Mouse (Mus musculus) hindbrain, embryonic 16.5 days (tissue): ENCODE results near the gene Cryge. TPM values are rescaled to one million over a fixed set of nuclear protein-coding genes. Genes with fewer than 3 reads are reported as not detected.

Experiments
- ATAC-seq: fragments of 200-750 bp; cut with Nextera tagmentation; 2 replicates; pipeline ENCODE4 v1.8.0; 2017; ENCODE audit warnings: moderate TSS enrichment, moderate library complexity
- H3K27ac ChIP-seq: fragments of 300-500 bp; sonication (generic); 2 replicates; pipeline ENCODE4 v1.5.1; 2014; ENCODE audit warnings: low read depth, mild to moderate bottlenecking, control low read depth, low read length, moderate library complexity
- H3K27me3 ChIP-seq: fragments of 300-500 bp; sonication (generic); replicated peaks from 2 replicates; pipeline ENCODE4 v1.6.1; 2014; ENCODE audit warnings: low read length; ENCODE audit not compliant: control insufficient read depth, insufficient read depth
- H3K36me3 ChIP-seq: fragments of 300-500 bp; sonication (generic); 2 replicates; pipeline ENCODE4 v1.6.1; 2014; ENCODE audit warnings: mild to moderate bottlenecking, low read length, moderate library complexity, mixed read lengths; ENCODE audit not compliant: control insufficient read depth, insufficient read depth
- H3K4me1 ChIP-seq: fragments of 300-500 bp; sonication (generic); 2 replicates; pipeline ENCODE4 v1.6.1; 2014; ENCODE audit warnings: low read depth, low read length; ENCODE audit not compliant: control insufficient read depth, insufficient read depth
- H3K4me2 ChIP-seq: fragments of 300-500 bp; sonication (generic); 2 replicates; pipeline ENCODE4 v1.6.1; 2014; ENCODE audit warnings: mild to moderate bottlenecking, low read length, control low read depth, moderate library complexity
- H3K4me3 ChIP-seq: fragments of 300-500 bp; sonication (generic); 2 replicates; pipeline ENCODE4 v1.5.1; 2014; ENCODE audit warnings: mild to moderate bottlenecking, low read length, control low read depth, moderate library complexity
- H3K9ac ChIP-seq: fragments of 300-500 bp; sonication (generic); 2 replicates; pipeline ENCODE4 v1.6.1; 2014; ENCODE audit warnings: low read depth, mild to moderate bottlenecking, control low read depth, low read length, moderate library complexity
- H3K9me3 ChIP-seq: fragments of 300-500 bp; sonication (generic); 2 replicates; pipeline ENCODE4 v1.6.1; 2014; ENCODE audit warnings: mild to moderate bottlenecking, low read length, moderate library complexity; ENCODE audit not compliant: control insufficient read depth
- WGBS: fragments of 180-500 bp; shearing (Covaris S2); extraction: QIAGEN DNeasy Blood & Tissue Kit; methylation state at CpG from one replicate; pipeline ENCODE4 v1.1.7; 2014; 5-methylcytosine and 5-hydroxymethylcytosine counted together
- polyA plus RNA-seq: library from polyadenylated mRNA; unstranded; fragments of >200 nt; fragmentation: Nextera tagmentation; extraction: Ambion mirVana; gene quantifications from 2 replicates; pipeline ENCODE4 v1.2.1, GENCODE M21; 2015

Gene Cryge
- polyA plus RNA-seq, 1 experiment from 2014 or later, result not detected

DNA sequence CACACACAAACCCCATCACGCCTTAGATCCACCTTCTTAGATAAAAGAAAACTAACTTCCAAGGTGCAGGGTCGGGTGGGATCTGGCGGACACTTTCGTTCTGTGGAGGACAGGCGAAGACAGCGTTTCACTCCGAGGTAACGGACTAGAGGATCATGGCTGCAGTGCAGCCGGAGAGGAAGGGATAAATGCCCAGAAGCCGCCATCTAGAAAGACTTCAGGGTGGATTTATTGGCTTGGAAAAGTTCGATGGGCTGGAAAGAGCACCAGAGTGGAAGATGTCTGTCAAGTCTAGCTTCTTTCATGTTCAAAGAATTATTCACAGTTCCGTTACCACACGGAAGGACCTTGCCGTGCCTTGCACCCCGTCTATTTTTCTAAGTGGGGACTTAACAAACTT lies 13.3 kb upstream of the Cryge start:
- H3K9me3 ChIP-seq, result no peaks in the 10 kb centered on the region
- no peak overlapping the region for H3K4me3 ChIP-seq
- no peak for ATAC-seq
- H3K27ac ChIP-seq, result no peak overlapping the region
- no peaks in the 10 kb centered on the region for H3K27me3 ChIP-seq
- H3K36me3 ChIP-seq, result no peaks in the 10 kb centered on the region
- 80% methylated on average over 15 of the region's 15 CpGs for whole genome bisulfite sequencing
- no peak overlapping the region for H3K4me2 ChIP-seq
- no peaks in the 10 kb centered on the region for H3K4me1 ChIP-seq
- no peak overlapping the region for H3K9ac ChIP-seq

GRCm38 (mm10) chr1:65063352-65063751 lies 12.4 kb upstream of the Cryge start, which contains the start of gene Crygd:
Crygd (minus strand) TSS chr1:65063452.
- Histone ChIP-seq H3K9ac (no peak within 1 kb of the TSS), H3K4me2 (no peak within 1 kb of the TSS), H3K4me3 (no peak within 1 kb of the TSS), H3K36me3 (no peaks in the 10 kb centered on the region), H3K4me1 (no peaks in the 10 kb centered on the region), H3K27me3 (no peaks in the 10 kb centered on the region), H3K27ac (no peak within 1 kb of the TSS), H3K9me3 (no peaks in the 10 kb centered on the region)
- ATAC-seq, result no peak
- WGBS, result 58% methylated on average over 8 of the region's 8 CpGs

DNA sequence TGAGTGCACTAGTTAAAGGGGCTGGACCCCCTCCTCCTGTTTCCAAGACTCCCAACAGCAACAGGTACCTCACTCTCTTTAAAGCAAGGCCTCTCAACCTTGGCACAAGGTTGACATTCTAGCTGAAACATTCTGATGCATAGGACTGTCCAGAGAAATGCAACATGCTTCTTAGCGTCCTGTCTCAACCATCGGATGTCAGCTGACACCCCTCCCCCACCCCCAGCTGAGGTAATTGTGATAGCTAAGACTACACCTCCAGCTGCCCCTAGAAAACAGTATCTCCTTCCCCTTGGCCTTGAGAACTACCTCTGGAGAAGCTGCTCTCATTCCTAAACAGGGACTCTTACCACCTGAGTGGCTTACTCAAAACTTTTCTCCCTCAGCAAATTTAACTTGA lies 1.2 kb upstream of the Cryge start:
- 44% methylated on average over 2 of the region's 2 CpGs for WGBS

DNA sequence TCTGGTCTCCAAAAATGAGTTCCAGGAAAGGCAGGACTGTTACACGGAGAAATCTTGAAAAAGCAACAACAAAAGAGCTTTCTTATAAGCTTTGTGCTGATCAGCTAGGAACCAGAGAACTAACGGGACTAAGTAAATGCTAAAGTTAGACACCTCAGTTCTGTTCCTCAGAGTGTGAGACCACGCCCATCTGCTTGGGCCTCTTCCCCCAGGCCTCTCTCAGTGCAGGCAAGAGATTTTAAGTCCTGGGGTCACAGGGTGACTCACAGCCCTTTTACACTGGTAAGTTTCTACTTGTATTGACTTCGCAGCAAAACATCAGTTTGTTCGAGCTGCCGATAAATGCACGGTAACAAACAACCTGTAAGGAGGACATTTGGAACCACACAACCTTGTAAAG lies 747 bp upstream of the Cryge start:
- Histone ChIP-seq H3K4me2 (no peak overlapping the region), H3K9ac (no peak overlapping the region), H3K27ac (no peak overlapping the region), H3K9me3 (no peaks in the 10 kb centered on the region), H3K4me1 (no peaks in the 10 kb centered on the region), H3K27me3 (no peaks in the 10 kb centered on the region), H3K4me3 (no peak overlapping the region), H3K36me3 (no peaks in the 10 kb centered on the region)
- 55% methylated on average over 7 of the region's 7 CpGs for WGBS
- ATAC-seq, result no peak

More for the DNA sequence above, 1.2 kb upstream of the Cryge start:
- H3K36me3 ChIP-seq, result no peaks in the 10 kb centered on the region
- H3K4me1 ChIP-seq, result no peaks in the 10 kb centered on the region
- H3K4me3 ChIP-seq, result no peak overlapping the region
- no peak overlapping the region for H3K4me2 ChIP-seq
- ATAC-seq, result no peak
- no peaks in the 10 kb centered on the region for H3K27me3 ChIP-seq
- H3K9ac ChIP-seq, result no peak overlapping the region
- H3K27ac ChIP-seq, result no peak overlapping the region
- H3K9me3 ChIP-seq, result no peaks in the 10 kb centered on the region

DNA sequence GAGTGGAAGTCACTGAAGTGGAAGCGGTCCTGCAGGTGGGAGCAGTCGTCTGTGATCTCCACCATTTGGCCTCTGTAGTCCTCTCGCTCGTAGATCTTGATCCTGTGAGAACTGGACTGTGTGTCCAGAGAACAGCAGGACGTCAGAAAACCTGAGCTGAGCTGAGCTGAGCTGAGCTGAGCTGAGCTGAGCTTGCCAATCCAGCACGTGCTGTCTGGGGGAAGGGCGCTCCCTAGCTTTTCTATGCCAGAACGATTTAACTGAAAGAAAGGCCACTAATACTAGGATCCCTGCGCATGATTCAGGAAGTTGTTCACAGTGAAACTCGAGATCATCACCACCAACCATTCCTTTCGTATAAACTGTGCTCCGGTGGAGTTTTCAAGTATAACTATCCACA lies 2.2 kb downstream of the Cryge start:
- H3K4me1 ChIP-seq, result no peaks in the 10 kb centered on the region
- H3K36me3 ChIP-seq, result no peaks in the 10 kb centered on the region
- no peaks in the 10 kb centered on the region for H3K27me3 ChIP-seq
- no peak overlapping the region for H3K9ac ChIP-seq
- 0 out of 2 replicates have a peak, but pooled peaks have one; percentile 50 for ATAC-seq
- H3K27ac ChIP-seq, result no peak overlapping the region
- no peak overlapping the region for H3K4me2 ChIP-seq
- no peaks in the 10 kb centered on the region for H3K9me3 ChIP-seq
- 58% methylated on average over 12 of the region's 12 CpGs for WGBS
- H3K4me3 ChIP-seq, result no peak overlapping the region

DNA sequence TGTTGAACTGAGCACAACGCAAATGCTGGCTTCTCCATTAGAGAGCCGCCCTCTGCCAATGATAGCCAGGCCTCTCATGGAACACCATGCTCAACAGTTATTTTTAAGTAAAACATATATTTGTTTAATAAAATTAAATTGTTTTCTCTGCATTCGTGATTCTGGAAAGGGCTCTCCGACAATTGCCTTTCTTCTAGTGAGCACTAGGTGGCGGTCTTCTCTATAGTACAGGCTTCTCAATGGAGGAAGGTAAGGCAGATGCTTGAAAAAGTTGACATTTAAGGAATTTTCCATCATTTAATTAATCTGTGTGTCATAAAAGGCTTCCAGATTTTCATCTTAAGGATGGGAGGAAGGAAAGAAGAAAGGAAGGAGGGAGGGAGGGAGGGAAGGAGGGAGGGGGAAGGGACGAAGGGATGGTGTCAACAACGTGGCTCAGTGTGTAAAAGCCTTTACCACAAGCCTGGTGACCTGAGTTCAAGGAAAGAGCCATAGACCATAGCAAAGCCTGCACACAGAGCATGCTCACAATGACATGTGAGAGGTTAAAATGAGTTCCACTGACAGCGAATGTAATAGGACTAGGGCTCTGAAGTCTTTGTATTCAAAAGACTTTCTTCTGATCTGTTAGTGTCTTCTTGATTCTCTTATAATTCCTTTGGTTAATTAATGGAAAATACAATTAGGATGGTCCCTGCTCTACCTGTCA lies 4.4 kb downstream of the Cryge start:
- WGBS, result 41% methylated on average over 8 of the region's 8 CpGs
- no peak overlapping the region for H3K4me3 ChIP-seq
- H3K4me2 ChIP-seq, result peak overlapping the region; percentile 35

GRCm38 (mm10) chr1:65043433-65043832 lies 7.5 kb downstream of the Cryge start:
- Histone ChIP-seq H3K4me1 (no peaks in the 10 kb centered on the region), H3K36me3 (no peaks in the 10 kb centered on the region), H3K27ac (no peak overlapping the region), H3K4me2 (no peak overlapping the region), H3K4me3 (no peak overlapping the region), H3K9ac (no peak overlapping the region), H3K27me3 (no peaks in the 10 kb centered on the region), H3K9me3 (no peaks in the 10 kb centered on the region)
- ATAC-seq, result no peak
- WGBS, result 93% methylated on average over 2 of the region's 2 CpGs

More for the DNA sequence above, 4.4 kb downstream of the Cryge start:
- H3K9me3 ChIP-seq, result no peaks in the 10 kb centered on the region
- no peak overlapping the region; the same call in 1 of the 2 replicates for H3K9ac ChIP-seq
- no peaks in the 10 kb centered on the region for H3K4me1 ChIP-seq
- H3K27me3 ChIP-seq, result no peaks in the 10 kb centered on the region
- no peak for ATAC-seq
- H3K36me3 ChIP-seq, result no peaks in the 10 kb centered on the region
- H3K27ac ChIP-seq, result no peak overlapping the region

GRCm38 (mm10) chr1:65041837-65042236 lies 9.1 kb downstream of the Cryge start:
- H3K4me1 ChIP-seq, result no peaks in the 10 kb centered on the region
- H3K36me3 ChIP-seq, result no peaks in the 10 kb centered on the region
- no peak overlapping the region for H3K27ac ChIP-seq
- no peak for ATAC-seq
- no peaks in the 10 kb centered on the region for H3K27me3 ChIP-seq
- H3K4me2 ChIP-seq, result no peak overlapping the region
- H3K9ac ChIP-seq, result no peak overlapping the region
- no peaks in the 10 kb centered on the region for H3K9me3 ChIP-seq
- no peak overlapping the region for H3K4me3 ChIP-seq
- WGBS, result 96% methylated on average over 3 of the region's 3 CpGs

DNA sequence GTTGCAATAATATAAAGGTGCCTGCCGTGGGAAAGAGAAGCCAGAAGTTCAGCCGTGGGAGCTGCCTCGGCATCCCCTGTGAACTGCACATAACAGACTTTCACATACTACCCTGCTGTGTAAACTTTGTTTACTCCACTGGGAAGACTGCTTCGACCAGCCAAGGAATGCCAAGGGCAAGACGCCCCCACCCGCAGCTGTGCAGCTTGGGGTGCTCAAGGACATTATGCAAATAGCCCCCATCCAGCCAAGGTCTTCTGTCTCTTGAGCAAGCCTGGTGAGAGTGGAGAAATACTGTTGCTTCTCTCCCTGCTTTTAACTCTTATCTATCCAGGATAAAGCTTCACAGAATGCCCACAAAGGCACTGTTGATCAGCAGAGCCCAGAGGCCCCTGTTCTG lies 10.1 kb downstream of the Cryge start:
- WGBS, result 74% methylated on average over 6 of the region's 6 CpGs
- Histone ChIP-seq H3K4me1 (no peaks in the 10 kb centered on the region), H3K9me3 (no peaks in the 10 kb centered on the region), H3K27me3 (no peaks in the 10 kb centered on the region), H3K27ac (no peak overlapping the region), H3K4me2 (no peak overlapping the region), H3K9ac (no peak overlapping the region), H3K36me3 (no peaks in the 10 kb centered on the region), H3K4me3 (no peak overlapping the region)
- ATAC-seq, result no peak
